Mouse (Mus musculus) lung, adult 2 months (tissue): ENCODE results near the gene Kcnip1.

ENCODE experiments used
- CTCF ChIP-seq: fragments of 200-500 bp; IDR thresholded peaks from 2 replicates; pipeline ENCODE4 v1.5.1; 2011; ENCODE audit warnings: mild to moderate bottlenecking, low read length, control low read depth; ENCODE audit not compliant: insufficient read depth
- POLR2A ChIP-seq: fragments of 200-500 bp; IDR thresholded peaks from 2 replicates; pipeline ENCODE4 v1.6.1; 2011; ENCODE audit warnings: low read depth, mild to moderate bottlenecking, control low read depth, low read length, borderline replicate concordance; ENCODE audit errors: extremely low read depth

GRCm38 (mm10) chr11:33747402-33747955 is 245.5 kb downstream of the Kcnip1 start:
- no peak for TF ChIP-seq POLR2A
- TF ChIP-seq CTCF, result no peak
